Mouse (Mus musculus): Measurements from ENCODE around the gene Bcl2l11.

GRCm38 (mm10) chr2:128153551-128153910 lies 27.7 kb downstream of the Bcl2l11 start:
- no peak for TF ChIP-seq CTCF (IDR thresholded peaks at IDR 0.05)
- no peak for TF ChIP-seq EP300 (IDR thresholded peaks at IDR 0.05; ENCODE audit: insufficient read depth, low read depth, low read length)
- no peak for TF ChIP-seq POLR2A (IDR thresholded peaks at IDR 0.05; ENCODE audit: insufficient read depth, low read depth, low read length)
